Mouse (Mus musculus): ENCODE results near the gene Pla2g12a. TPM values are rescaled to one million over a fixed set of nuclear protein-coding genes. Genes with fewer than 3 reads are reported as not detected.
A peak's percentile ranks its signal among the peaks of the same experiment; 100 is the strongest.

Pla2g12a gene
- polyA plus RNA-seq, 1 experiment from 2014 or later: 38.6 TPM

DNA sequence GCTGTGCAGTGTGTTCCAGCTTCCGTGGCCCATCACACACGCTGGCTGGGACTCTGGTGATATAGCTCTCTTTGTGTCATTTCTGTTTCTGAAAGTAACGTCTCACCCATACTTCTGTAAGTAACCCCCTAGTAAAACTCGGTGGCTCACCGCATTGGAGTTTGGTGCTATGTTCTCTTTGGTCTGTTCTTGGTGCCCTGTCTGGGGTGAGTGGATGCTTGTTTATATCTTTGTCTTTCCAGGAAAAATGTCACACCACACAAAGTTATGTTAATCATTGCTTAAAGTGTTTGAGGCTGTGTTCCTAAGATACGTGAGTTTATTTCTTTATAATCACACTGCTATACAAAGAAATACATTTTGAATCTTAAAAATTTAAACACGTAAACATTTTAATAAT is 31.6 kb upstream of the Pla2g12a start:
- DNase-seq (ENCODE audit: low spot score) (no peak), ATAC-seq (no peak)
- no peak overlapping the region for H3K4me3 ChIP-seq (ENCODE audit: low read depth, low read length)
- WGBS: 84% methylated on average over 7 of the region's 7 CpGs
- H3K4me1 ChIP-seq (ENCODE audit: control insufficient read depth, insufficient read depth, low read length): no peaks in the 10 kb centered on the region
- H3K27ac ChIP-seq (ENCODE audit: low read depth, low read length): no peak overlapping the region
- H3K9ac ChIP-seq (ENCODE audit: low read length): no peak overlapping the region
- no peaks in the 10 kb centered on the region for H3K36me3 ChIP-seq (ENCODE audit: control insufficient read depth, insufficient read depth, low read length)
- no peaks in the 10 kb centered on the region for H3K9me3 ChIP-seq (replicated peaks; ENCODE audit: control insufficient read depth, low read length)
- H3K4me2 ChIP-seq (ENCODE audit: low read length): no peak overlapping the region
- H3K27me3 ChIP-seq (replicated peaks; ENCODE audit: control insufficient read depth, insufficient read depth, low read length): no peaks in the 10 kb centered on the region

DNA sequence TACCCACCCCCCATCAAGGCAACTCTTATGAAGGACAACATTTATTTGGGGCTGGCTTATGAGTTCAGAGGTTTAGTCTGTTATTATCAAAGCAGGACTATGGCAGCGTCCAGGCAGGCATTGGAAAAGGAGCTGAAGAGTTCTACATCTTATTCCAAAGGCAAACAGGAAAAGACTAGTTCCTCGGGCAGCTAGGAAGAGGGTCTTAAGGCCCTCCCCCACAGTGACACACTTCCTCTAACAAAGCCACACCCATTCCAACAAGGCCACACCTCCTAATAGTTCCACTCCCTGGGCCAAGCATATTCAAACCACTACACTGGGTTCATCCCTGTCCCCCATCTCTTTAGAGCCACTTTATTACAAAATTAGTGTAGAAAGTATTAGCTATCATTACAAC is 15.8 kb upstream of the Pla2g12a start:
- H3K36me3 ChIP-seq (ENCODE audit: control insufficient read depth, insufficient read depth, low read length): no peaks in the 10 kb centered on the region
- H3K9me3 ChIP-seq (replicated peaks; ENCODE audit: control insufficient read depth, low read length): no peaks in the 10 kb centered on the region
- no peak overlapping the region for H3K4me3 ChIP-seq (ENCODE audit: low read depth, low read length)
- ATAC-seq (no peak), DNase-seq (ENCODE audit: low spot score) (no peak)
- H3K27me3 ChIP-seq (replicated peaks; ENCODE audit: control insufficient read depth, insufficient read depth, low read length): no peaks in the 10 kb centered on the region
- no peak overlapping the region for H3K4me2 ChIP-seq (ENCODE audit: low read length)
- H3K9ac ChIP-seq (ENCODE audit: low read length): no peak overlapping the region
- no peaks in the 10 kb centered on the region for H3K4me1 ChIP-seq (ENCODE audit: control insufficient read depth, insufficient read depth, low read length)
- WGBS: 83% methylated on average over 2 of the region's 2 CpGs
- H3K27ac ChIP-seq (ENCODE audit: low read depth, low read length): no peak overlapping the region

DNA sequence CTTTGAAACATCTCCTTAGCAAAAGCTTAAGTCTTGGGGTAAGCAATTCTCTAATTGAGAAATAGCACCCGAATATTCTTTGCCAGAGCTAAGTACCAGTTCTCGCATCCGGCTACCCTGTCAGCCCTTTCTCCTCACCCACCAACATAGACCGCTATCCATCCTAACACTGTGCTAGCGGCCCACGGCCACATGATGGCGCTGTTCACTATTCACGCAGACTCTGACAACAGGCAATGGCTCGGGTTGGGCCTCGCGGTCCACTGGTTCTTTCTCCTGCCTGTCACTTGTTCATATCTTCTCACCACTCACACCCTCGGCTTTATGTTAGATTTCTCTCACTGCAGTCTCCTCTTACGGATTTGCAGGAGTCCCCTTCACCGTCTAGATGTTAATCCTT is 14.7 kb upstream of the Pla2g12a start:
- DNase-seq (ENCODE audit: low spot score) (no peak), ATAC-seq (no peak)
- no peak overlapping the region for H3K4me3 ChIP-seq (ENCODE audit: low read depth, low read length)
- H3K27ac ChIP-seq (ENCODE audit: low read depth, low read length): no peak overlapping the region
- no peaks in the 10 kb centered on the region for H3K36me3 ChIP-seq (ENCODE audit: control insufficient read depth, insufficient read depth, low read length)
- H3K4me2 ChIP-seq (ENCODE audit: low read length): no peak overlapping the region
- no peaks in the 10 kb centered on the region for H3K9me3 ChIP-seq (replicated peaks; ENCODE audit: control insufficient read depth, low read length)
- no peak overlapping the region for H3K9ac ChIP-seq (ENCODE audit: low read length)
- 53% methylated on average over 14 of the region's 14 CpGs for WGBS
- no peaks in the 10 kb centered on the region for H3K27me3 ChIP-seq (replicated peaks; ENCODE audit: control insufficient read depth, insufficient read depth, low read length)
- H3K4me1 ChIP-seq (ENCODE audit: control insufficient read depth, insufficient read depth, low read length): no peaks in the 10 kb centered on the region

DNA sequence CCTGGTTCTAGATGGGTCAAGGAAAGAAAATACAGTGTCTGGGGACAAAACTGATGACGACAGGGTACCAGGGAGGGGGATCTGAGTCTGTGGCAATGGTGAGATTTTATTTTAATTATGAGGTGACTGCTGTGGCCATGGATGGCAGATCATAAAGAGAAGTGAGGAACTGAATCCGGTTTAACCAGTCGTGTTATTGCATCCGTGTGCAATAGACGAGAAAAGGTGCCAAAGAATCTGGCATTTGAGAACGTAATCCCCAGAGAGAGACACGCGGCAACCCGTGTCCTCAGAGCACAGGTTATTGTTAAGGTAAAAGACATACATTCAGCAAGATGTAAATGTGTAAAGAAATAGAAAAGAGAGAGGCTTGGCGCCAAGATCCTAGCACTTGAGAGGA is 1.1 kb upstream of the Pla2g12a start:
- Histone ChIP-seq H3K4me3 (ENCODE audit: low read depth, low read length) (no peak overlapping the region), H3K4me2 (ENCODE audit: low read length) (no peak overlapping the region), H3K9ac (ENCODE audit: low read length) (no peak overlapping the region), H3K9me3 (replicated peaks; ENCODE audit: control insufficient read depth, low read length) (no peaks in the 10 kb centered on the region), H3K36me3 (ENCODE audit: control insufficient read depth, insufficient read depth, low read length) (no peaks in the 10 kb centered on the region), H3K27me3 (replicated peaks; ENCODE audit: control insufficient read depth, insufficient read depth, low read length) (no peaks in the 10 kb centered on the region), H3K4me1 (ENCODE audit: control insufficient read depth, insufficient read depth, low read length) (0 out of 2 replicates have a peak, but pooled peaks cover 3% of the 10 kb centered on the region), H3K27ac (ENCODE audit: low read depth, low read length) (no peak overlapping the region)
- 77% methylated on average over 10 of the region's 10 CpGs for WGBS
- ATAC-seq (no peak), DNase-seq (ENCODE audit: low spot score) (no peak)

DNA sequence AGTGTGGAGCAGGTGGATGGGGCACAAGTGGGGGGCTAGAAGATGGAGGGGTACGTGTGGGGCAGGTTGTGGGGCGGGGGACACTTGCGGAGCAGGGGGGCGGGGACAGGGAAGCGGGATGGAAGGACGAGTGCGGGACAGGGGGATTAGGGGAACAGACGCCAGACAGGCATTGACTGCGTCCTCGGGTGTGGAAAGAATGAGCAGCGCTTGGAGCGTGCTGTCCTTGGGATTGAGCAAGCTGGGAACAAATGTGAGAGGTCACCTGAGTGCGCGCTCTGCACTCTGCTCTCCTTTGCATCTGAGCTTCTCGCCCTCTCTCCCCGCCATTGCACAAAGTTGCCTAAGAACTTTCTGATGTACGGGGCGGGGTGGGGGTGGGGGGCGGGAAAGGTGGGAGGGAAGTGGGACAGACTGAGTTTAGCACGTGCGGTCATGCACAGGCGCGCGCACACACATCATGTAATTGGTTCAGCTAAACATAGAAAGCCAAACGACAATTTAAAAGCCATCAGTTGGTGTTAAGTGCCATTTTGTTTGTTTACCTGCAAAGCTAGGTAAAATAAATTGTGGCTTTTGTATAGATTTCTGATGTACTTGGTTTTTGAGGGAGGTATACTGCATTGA is 838 bp downstream of the Pla2g12a start:
- Histone ChIP-seq H3K27ac (ENCODE audit: low read depth, low read length) (peak overlapping the region; percentile 86; the same call in 1 of the 2 replicates), H3K4me3 (ENCODE audit: low read depth, low read length) (peak overlapping the region; percentile 63), H3K36me3 (ENCODE audit: control insufficient read depth, insufficient read depth, low read length) (no peaks in the 10 kb centered on the region), H3K4me1 (ENCODE audit: control insufficient read depth, insufficient read depth, low read length) (0 out of 2 replicates have a peak, but pooled peaks cover 3% of the 10 kb centered on the region), H3K9ac (ENCODE audit: low read length) (peak overlapping the region; percentile 79), H3K9me3 (replicated peaks; ENCODE audit: control insufficient read depth, low read length) (no peaks in the 10 kb centered on the region), H3K27me3 (replicated peaks; ENCODE audit: control insufficient read depth, insufficient read depth, low read length) (no peaks in the 10 kb centered on the region), H3K4me2 (ENCODE audit: low read length) (peak overlapping the region; percentile 83)
- peak; percentile 54 for DNase-seq (ENCODE audit: low spot score)
- under 1% methylated on average over 25 of the region's 25 CpGs for WGBS
- peak; percentile 58 for ATAC-seq

DNA sequence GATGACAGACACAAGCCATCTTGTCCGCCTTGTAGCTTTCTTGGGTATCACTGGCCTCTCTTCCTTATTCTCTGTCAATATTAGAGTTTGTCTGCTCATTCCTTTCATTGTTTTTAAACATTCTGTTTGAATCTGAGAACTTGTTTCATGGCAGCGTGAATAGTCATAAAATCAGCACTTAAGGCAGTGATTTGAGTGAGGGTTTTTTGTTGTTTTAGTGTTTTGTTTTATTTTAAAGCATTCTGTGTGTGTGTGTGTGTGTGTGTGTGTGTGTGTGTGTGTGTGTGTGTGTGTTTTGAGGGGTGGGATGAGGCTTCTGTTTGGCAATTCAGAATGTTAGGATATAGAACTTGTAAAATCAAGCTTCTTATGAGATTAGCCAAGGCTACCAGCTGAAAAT is 1.5 kb downstream of the Pla2g12a start:
- WGBS: 62% methylated on average over 2 of the region's 2 CpGs
- H3K4me2 ChIP-seq (ENCODE audit: low read length): peak overlapping the region; percentile 83
- DNase-seq (ENCODE audit: low spot score) (no peak), ATAC-seq (no peak)
- no peaks in the 10 kb centered on the region for H3K9me3 ChIP-seq (replicated peaks; ENCODE audit: control insufficient read depth, low read length)
- no peaks in the 10 kb centered on the region for H3K36me3 ChIP-seq (ENCODE audit: control insufficient read depth, insufficient read depth, low read length)
- no peak overlapping the region for H3K4me3 ChIP-seq (ENCODE audit: low read depth, low read length)
- no peak overlapping the region for H3K9ac ChIP-seq (ENCODE audit: low read length)
- no peak overlapping the region for H3K27ac ChIP-seq (ENCODE audit: low read depth, low read length)
- H3K4me1 ChIP-seq (ENCODE audit: control insufficient read depth, insufficient read depth, low read length): 0 out of 2 replicates have a peak, but pooled peaks cover 3% of the 10 kb centered on the region
- no peaks in the 10 kb centered on the region for H3K27me3 ChIP-seq (replicated peaks; ENCODE audit: control insufficient read depth, insufficient read depth, low read length)

DNA sequence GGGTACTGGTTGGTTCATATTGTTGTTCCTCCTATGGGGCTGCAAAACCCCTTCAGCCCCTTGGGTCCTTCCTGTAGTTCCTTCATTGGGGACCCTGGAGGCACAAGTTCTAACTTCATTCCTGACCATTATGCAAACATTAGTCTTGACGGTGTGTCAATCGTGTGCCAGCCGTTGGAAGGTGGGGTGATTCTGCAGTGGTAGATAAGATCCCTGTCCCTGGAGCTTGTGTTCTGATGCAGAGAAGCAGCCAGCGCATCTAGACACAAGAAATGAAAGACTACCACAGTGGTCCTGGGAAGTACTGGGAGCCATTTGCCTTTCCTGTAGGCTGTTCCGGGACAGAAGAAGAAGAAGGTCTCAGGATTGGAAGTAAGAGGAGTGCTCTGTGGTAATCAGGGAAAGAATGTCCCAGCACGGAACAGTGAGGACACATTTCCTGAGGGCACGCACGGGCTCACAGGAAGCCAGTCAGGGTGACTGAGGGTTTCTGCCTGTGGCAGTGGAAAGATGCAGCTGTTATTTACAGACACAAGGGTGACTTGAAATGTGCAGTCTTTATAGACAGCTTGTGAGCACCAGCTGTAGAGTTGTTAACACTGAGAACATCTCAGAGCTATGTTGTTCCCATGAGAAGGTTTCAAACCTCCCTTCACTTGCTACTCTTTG is 2.7 kb downstream of the Pla2g12a start:
- no peaks in the 10 kb centered on the region for H3K9me3 ChIP-seq (replicated peaks; ENCODE audit: control insufficient read depth, low read length)
- no peak for DNase-seq (ENCODE audit: low spot score)
- no peak overlapping the region for H3K9ac ChIP-seq (ENCODE audit: low read length)
- 92% methylated on average over 8 of the region's 8 CpGs for WGBS
- 0 out of 2 replicates have a peak, but pooled peaks cover 3% of the 10 kb centered on the region for H3K4me1 ChIP-seq (ENCODE audit: control insufficient read depth, insufficient read depth, low read length)
- no peak overlapping the region for H3K27ac ChIP-seq (ENCODE audit: low read depth, low read length)
- H3K27me3 ChIP-seq (replicated peaks; ENCODE audit: control insufficient read depth, insufficient read depth, low read length): no peaks in the 10 kb centered on the region
- H3K36me3 ChIP-seq (ENCODE audit: control insufficient read depth, insufficient read depth, low read length): no peaks in the 10 kb centered on the region
- no peak overlapping the region for H3K4me2 ChIP-seq (ENCODE audit: low read length)
- H3K4me3 ChIP-seq (ENCODE audit: low read depth, low read length): no peak overlapping the region
- no peak for ATAC-seq

DNA sequence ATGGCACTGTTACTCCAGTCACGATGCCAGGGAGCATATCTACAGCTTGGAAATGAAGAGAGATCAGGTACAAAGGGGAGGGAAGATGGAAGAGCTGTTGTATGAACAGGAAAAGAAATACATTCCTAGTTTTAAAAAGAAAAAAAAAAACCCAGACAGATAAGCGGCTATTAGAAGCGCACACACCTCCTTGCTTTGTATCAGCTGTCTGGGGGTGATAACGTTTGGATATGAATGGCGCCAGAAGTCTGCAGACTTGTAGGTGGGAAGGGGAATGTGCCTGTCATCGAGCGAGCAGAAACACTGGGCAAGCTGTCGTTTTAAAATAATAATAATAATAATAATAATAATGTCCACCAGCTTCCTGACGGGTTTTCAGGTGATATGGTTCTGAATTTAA is 7.2 kb downstream of the Pla2g12a start:
- no peaks in the 10 kb centered on the region for H3K4me1 ChIP-seq (ENCODE audit: control insufficient read depth, insufficient read depth, low read length)
- WGBS: 88% methylated on average over 9 of the region's 9 CpGs
- no peak for ATAC-seq

DNA sequence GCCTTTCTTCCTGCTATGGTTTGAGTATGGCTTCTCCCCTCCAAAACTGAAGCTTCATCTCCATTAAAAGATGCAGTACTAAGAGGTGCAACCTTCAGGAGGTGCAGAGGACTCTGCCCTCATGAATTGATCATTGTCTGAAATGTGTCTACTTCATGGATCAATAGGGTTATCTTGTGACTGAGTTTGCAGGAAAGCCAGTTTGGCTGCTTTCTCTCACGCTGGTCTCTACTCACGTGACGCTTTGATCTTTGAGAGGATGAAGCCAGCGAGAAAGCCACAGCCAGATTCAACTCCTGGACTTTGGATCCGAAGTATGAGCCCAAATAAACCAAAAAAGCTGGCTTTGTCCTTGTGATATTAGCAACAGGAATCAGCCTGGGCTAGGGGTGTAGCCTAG is 8.0 kb downstream of the Pla2g12a start:
- H3K36me3 ChIP-seq (ENCODE audit: control insufficient read depth, insufficient read depth, low read length): peaks cover 8% of the 10 kb centered on the region; the same call in 1 of the 2 replicates
- 91% methylated on average over 5 of the region's 5 CpGs for WGBS
- DNase-seq (ENCODE audit: low spot score) (no peak), ATAC-seq (no peak)
- no peak overlapping the region for H3K27ac ChIP-seq (ENCODE audit: low read depth, low read length)
- H3K4me3 ChIP-seq (ENCODE audit: low read depth, low read length): no peak overlapping the region
- H3K4me1 ChIP-seq (ENCODE audit: control insufficient read depth, insufficient read depth, low read length): no peaks in the 10 kb centered on the region
- no peaks in the 10 kb centered on the region for H3K27me3 ChIP-seq (replicated peaks; ENCODE audit: control insufficient read depth, insufficient read depth, low read length)
- H3K4me2 ChIP-seq (ENCODE audit: low read length): no peak overlapping the region
- H3K9me3 ChIP-seq (replicated peaks; ENCODE audit: control insufficient read depth, low read length): no peaks in the 10 kb centered on the region
- no peak overlapping the region for H3K9ac ChIP-seq (ENCODE audit: low read length)

More for the DNA sequence above, 7.2 kb downstream of the Pla2g12a start:
- H3K27ac ChIP-seq (ENCODE audit: low read depth, low read length): no peak overlapping the region
- H3K9me3 ChIP-seq (replicated peaks; ENCODE audit: control insufficient read depth, low read length): no peaks in the 10 kb centered on the region
- no peak for DNase-seq (ENCODE audit: low spot score)
- H3K36me3 ChIP-seq (ENCODE audit: control insufficient read depth, insufficient read depth, low read length): peaks cover under 1% of the 10 kb centered on the region; the same call in 1 of the 2 replicates
- no peak overlapping the region for H3K9ac ChIP-seq (ENCODE audit: low read length)
- no peak overlapping the region for H3K4me2 ChIP-seq (ENCODE audit: low read length)
- H3K4me3 ChIP-seq (ENCODE audit: low read depth, low read length): no peak overlapping the region
- no peaks in the 10 kb centered on the region for H3K27me3 ChIP-seq (replicated peaks; ENCODE audit: control insufficient read depth, insufficient read depth, low read length)
